Mouse (Mus musculus) brain, embryonic 14.5 days (tissue): Measurements from ENCODE around the gene Vps35l.

ENCODE experiments used
- CTCF ChIP-seq: fragments of 200-500 bp; IDR thresholded peaks from 2 replicates; pipeline ENCODE4 v1.5.1; 2012; ENCODE audit warnings: inconsistent platforms, mild to moderate bottlenecking, moderate library complexity, borderline replicate concordance; ENCODE audit not compliant: insufficient read depth, insufficient read length; ENCODE audit errors: extremely low read depth
- POLR2A ChIP-seq: fragments of 200-500 bp; IDR thresholded peaks from 2 replicates; pipeline ENCODE4 v1.6.1; 2012; ENCODE audit warnings: mild to moderate bottlenecking, inconsistent platforms, borderline replicate concordance; ENCODE audit not compliant: poor library complexity, insufficient read depth, insufficient read length, severe bottlenecking; ENCODE audit errors: extremely low read depth

- TF ChIP-seq CTCF, result no peak
- TF ChIP-seq POLR2A, result no peak
Observed at GRCm38 (mm10) chr7:118845141-118845540, 105.1 kb downstream of the Vps35l start.
